Mouse (Mus musculus) heart, postnatal 0 days (tissue): ENCODE measurements at regions not wholly inside any gene's neighbourhood (a gene's known extent, or its start where the extent isn't known, plus 50 kb on each side); places are given as distances from the start of the nearest gene placed in this dataset.

Experiments
- ATAC-seq: fragments of 200-750 bp; cut with Nextera tagmentation; 2 replicates; pipeline ENCODE4 v1.8.0; 2017; ENCODE audit warnings: low read depth, moderate number of reproducible peaks, moderate library complexity; ENCODE audit not compliant: insufficient read depth
- DNase-seq: peaks from one replicate; pipeline ENCODE4 v3.0.0-alpha.2; 2016; ENCODE audit warnings: low spot score
- H3K27ac ChIP-seq: fragments of 300-500 bp; sonication (generic); 2 replicates; pipeline ENCODE4 v1.5.1; 2014; ENCODE audit warnings: low read depth, mild to moderate bottlenecking
- H3K27me3 ChIP-seq: fragments of 300-500 bp; sonication (generic); 2 replicates; pipeline ENCODE4 v1.6.1; 2014; ENCODE audit warnings: low read length, mixed read lengths; ENCODE audit not compliant: control insufficient read depth, insufficient read depth
- H3K36me3 ChIP-seq: fragments of 300-500 bp; sonication (generic); replicated peaks from 2 replicates; pipeline ENCODE4 v1.6.1; 2014; ENCODE audit warnings: low read length, mixed read lengths; ENCODE audit not compliant: control insufficient read depth, insufficient read depth
- H3K4me1 ChIP-seq: fragments of 300-500 bp; sonication (generic); 2 replicates; pipeline ENCODE4 v1.6.1; 2014; ENCODE audit warnings: antibody characterized with exemption; ENCODE audit not compliant: control insufficient read depth, insufficient read depth
- H3K4me2 ChIP-seq: fragments of 300-500 bp; sonication (generic); 2 replicates; pipeline ENCODE4 v1.6.1; 2014; ENCODE audit warnings: low read depth, mild to moderate bottlenecking, low read length, moderate library complexity
- H3K4me3 ChIP-seq: fragments of 300-500 bp; sonication (generic); 2 replicates; pipeline ENCODE4 v1.5.1; 2014; ENCODE audit warnings: low read depth, low read length
- H3K9ac ChIP-seq: fragments of 300-500 bp; sonication (generic); replicated peaks from 2 replicates; pipeline ENCODE4 v1.6.1; 2014; ENCODE audit warnings: low read depth, low read length, mixed read lengths
- H3K9me3 ChIP-seq: fragments of 300-500 bp; sonication (generic); replicated peaks from 2 replicates; pipeline ENCODE4 v1.6.1; 2016; ENCODE audit warnings: low read length; ENCODE audit not compliant: control insufficient read depth
- CTCF ChIP-seq: IDR thresholded peaks from 2 replicates; pipeline ENCODE4 v1.5.1; 2016; ENCODE audit warnings: antibody characterized with exemption, control low read depth, low read depth
- EP300 ChIP-seq: IDR thresholded peaks from 2 replicates; pipeline ENCODE4 v1.6.1; 2016; ENCODE audit warnings: antibody characterized with exemption, low read depth
- WGBS: fragments of 180-500 bp; shearing (Covaris S2); extraction: QIAGEN DNeasy Blood & Tissue Kit; methylation state at CpG from one replicate; pipeline ENCODE4 v1.1.7; 2014; 5-methylcytosine and 5-hydroxymethylcytosine counted together

DNA sequence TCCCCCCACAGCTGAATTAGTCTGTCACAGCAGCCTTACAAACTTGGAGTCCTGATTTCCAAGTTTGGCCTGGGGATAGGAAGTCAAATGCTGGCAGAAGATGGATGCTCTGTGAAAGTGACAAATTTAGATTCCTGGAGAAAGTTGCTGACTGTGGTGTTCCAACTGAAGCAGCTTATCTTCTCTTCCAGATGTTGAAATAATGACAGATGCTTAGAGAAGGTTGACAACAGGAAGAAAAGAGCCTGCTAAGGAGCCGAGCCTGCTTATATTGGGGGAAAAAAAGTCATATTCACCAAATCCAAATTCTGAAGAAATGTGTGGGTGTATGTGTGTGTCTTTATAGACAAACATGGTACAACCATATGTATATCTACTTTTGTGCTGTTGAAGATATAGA, 1380.4 kb upstream of the Cdh8 start:
- DNase-seq (no peak), ATAC-seq (no peak)
- WGBS: 29% methylated on average over 1 of the region's 1 CpGs
- no peaks in the 10 kb centered on the region for H3K9me3 ChIP-seq
- H3K4me2 ChIP-seq: no peak overlapping the region
- no peak overlapping the region for H3K4me3 ChIP-seq
- H3K27me3 ChIP-seq: no peaks in the 10 kb centered on the region
- H3K9ac ChIP-seq: no peak overlapping the region
- no peaks in the 10 kb centered on the region for H3K36me3 ChIP-seq
- TF ChIP-seq EP300 (no peak), CTCF (no peak)
- H3K4me1 ChIP-seq: no peaks in the 10 kb centered on the region
- H3K27ac ChIP-seq: no peak overlapping the region

DNA sequence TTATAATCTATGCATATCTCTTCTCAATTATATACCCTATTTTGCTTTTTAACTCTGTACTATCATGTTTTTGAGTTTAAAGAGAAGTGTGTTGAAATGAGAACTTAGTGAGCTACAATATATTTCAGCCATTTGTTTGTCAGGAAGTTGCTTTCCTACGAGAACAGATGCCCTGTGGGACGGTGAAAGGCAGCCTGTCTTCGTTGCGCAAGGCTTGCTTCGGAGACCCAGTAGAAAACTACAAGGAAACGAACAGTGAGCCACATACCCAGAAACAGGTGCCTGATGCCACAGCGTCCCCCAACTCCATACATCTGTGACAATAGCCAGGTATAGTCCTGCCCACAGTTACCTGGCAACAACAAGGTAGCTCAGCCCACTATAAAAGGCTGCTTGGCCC, 1377.7 kb upstream of the Cdh8 start:
- H3K27me3 ChIP-seq: no peaks in the 10 kb centered on the region
- TF ChIP-seq EP300: no peak
- TF ChIP-seq CTCF: no peak
- H3K4me3 ChIP-seq: no peak overlapping the region
- H3K36me3 ChIP-seq: no peaks in the 10 kb centered on the region
- no peaks in the 10 kb centered on the region for H3K4me1 ChIP-seq
- no peaks in the 10 kb centered on the region for H3K9me3 ChIP-seq
- no peak overlapping the region for H3K9ac ChIP-seq
- WGBS: 75% methylated on average over 7 of the region's 7 CpGs
- H3K4me2 ChIP-seq: no peak overlapping the region
- ATAC-seq (no peak), DNase-seq (no peak)
- H3K27ac ChIP-seq: no peak overlapping the region

DNA sequence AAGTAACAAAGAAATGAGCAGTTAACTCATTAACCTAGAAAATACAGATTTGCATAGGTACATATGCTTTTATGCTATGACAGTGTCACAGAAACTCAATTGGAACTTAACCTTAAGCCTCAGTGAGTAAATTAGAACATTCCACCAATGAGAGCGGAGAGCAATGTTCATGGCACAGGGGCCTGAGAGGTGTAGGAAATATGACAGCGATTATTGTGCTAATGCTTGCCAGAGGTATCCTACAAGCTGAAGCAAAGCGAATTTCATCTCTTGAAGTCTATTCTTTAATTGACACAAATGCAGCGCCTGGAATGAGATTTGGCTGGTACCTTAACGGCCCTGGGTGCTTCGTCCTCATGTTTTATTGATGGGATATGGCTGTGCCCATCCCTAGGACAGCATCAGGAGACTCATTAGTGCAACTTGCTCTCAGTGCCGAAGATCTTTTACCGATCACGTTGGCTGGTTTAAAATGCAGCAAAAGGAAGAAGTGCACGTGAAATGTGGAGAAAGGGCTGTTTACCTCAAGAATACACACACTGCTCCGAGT, 1374.4 kb upstream of the Cdh8 start:
- no peak for ATAC-seq
- Histone ChIP-seq H3K4me3 (no peak overlapping the region), H3K27ac (no peak overlapping the region), H3K9ac (no peak overlapping the region), H3K9me3 (no peaks in the 10 kb centered on the region), H3K4me2 (no peak overlapping the region), H3K36me3 (no peaks in the 10 kb centered on the region), H3K27me3 (no peaks in the 10 kb centered on the region), H3K4me1 (no peaks in the 10 kb centered on the region)
- no peak for DNase-seq
- TF ChIP-seq CTCF (no peak), EP300 (no peak)
- WGBS: 72% methylated on average over 11 of the region's 11 CpGs

DNA sequence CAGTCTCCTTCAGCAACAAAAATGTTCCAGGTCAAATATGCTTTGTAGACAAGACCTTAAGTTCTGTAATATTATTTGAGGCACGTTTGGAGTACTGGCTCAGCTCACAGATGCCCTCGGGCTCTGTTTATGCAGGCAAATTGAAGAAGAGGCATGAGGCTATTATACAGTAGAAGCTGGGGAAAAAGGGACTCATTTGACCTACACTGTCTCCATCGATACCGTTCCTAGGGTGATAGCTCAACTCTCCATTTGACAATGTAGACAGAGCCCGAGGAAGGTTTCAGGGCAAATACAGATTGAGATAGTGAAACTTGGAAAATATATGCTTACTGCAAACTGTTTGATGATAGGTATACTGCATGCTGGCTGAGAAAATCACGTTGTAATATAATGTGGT, 1371.9 kb upstream of the Cdh8 start:
- H3K36me3 ChIP-seq: no peaks in the 10 kb centered on the region
- H3K4me3 ChIP-seq: no peak overlapping the region
- H3K4me1 ChIP-seq: no peaks in the 10 kb centered on the region
- ATAC-seq: no peak
- WGBS: 67% methylated on average over 6 of the region's 6 CpGs
- H3K9me3 ChIP-seq: no peaks in the 10 kb centered on the region
- H3K27ac ChIP-seq: no peak overlapping the region
- no peak for DNase-seq
- no peaks in the 10 kb centered on the region for H3K27me3 ChIP-seq
- no peak overlapping the region for H3K9ac ChIP-seq
- no peak overlapping the region for H3K4me2 ChIP-seq
- no peak for TF ChIP-seq EP300
- TF ChIP-seq CTCF: no peak

DNA sequence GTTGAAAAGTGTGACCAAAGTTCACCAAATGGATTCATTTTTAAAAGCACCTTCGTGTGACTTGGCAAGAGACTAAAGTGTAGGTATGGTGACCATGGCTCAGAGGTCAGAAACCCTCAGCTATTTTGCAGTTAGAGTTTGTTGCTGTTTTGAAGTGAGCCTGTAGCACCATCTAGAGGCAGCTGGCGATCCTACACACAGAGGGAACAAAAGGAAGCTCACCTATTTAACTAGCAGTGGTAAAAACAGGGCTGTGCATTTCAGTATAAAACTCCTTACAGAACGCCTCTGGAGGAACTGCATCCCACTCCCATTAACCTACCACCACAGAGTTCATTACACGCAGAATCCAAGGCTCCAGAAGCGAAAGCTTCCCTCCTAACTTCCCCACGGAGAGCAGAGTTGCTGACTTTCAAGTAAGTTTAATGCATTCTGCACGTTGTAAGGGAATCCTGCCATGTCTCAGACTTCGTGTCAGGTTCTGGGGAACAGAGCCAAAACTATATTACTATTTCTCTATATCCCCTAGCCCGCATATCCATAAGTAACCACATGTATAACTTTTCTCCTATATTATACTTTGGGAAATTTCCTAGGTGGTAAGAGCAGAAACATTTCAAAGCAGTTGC, 1356.6 kb upstream of the Cdh8 start:
- no peak overlapping the region for H3K4me3 ChIP-seq
- TF ChIP-seq CTCF (peak; percentile 71), EP300 (no peak)
- no peaks in the 10 kb centered on the region for H3K9me3 ChIP-seq
- ATAC-seq (no peak), DNase-seq (peak; percentile 29)
- 20% methylated on average over 9 of the region's 9 CpGs for WGBS
- no peaks in the 10 kb centered on the region for H3K27me3 ChIP-seq
- H3K36me3 ChIP-seq: no peaks in the 10 kb centered on the region
- H3K27ac ChIP-seq: no peak overlapping the region
- H3K4me2 ChIP-seq: 0 out of 2 replicates have a peak overlapping the region, but pooled peaks have one; percentile 22
- no peak overlapping the region for H3K9ac ChIP-seq
- no peaks in the 10 kb centered on the region for H3K4me1 ChIP-seq

DNA sequence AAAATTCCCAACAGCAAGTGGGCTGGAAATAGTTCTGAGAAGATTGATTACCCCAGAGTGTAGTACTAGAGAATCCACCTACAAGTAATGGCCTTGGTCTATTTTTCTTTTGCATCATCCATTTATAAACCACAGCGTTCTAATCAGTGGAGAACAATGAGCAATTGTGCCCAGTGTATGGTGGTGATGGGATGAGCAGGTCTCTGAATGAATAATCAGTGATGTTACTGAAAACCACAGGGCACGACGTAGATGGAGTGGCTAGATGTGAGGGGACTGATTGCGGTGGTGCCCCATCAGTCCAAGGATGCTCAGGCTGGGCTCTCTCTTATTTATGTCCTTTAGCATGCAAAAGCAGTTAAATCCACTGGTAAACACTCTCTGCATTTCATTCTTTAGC, 1353.3 kb upstream of the Cdh8 start:
- ATAC-seq: no peak
- Histone ChIP-seq H3K9ac (no peak overlapping the region), H3K4me1 (no peaks in the 10 kb centered on the region), H3K36me3 (no peaks in the 10 kb centered on the region), H3K27me3 (no peaks in the 10 kb centered on the region), H3K27ac (no peak overlapping the region), H3K9me3 (no peaks in the 10 kb centered on the region), H3K4me2 (no peak overlapping the region), H3K4me3 (no peak overlapping the region)
- WGBS: 65% methylated on average over 4 of the region's 4 CpGs
- no peak for TF ChIP-seq EP300
- TF ChIP-seq CTCF: no peak
- DNase-seq: no peak
